Mouse (Mus musculus): ENCODE data around the gene H2-Ab1. TPM values are rescaled to one million over a fixed set of nuclear protein-coding genes. Genes with fewer than 3 reads are reported as not detected.

Gene H2-Ab1
- polyA plus RNA-seq, 1 experiment, result not detected

DNA sequence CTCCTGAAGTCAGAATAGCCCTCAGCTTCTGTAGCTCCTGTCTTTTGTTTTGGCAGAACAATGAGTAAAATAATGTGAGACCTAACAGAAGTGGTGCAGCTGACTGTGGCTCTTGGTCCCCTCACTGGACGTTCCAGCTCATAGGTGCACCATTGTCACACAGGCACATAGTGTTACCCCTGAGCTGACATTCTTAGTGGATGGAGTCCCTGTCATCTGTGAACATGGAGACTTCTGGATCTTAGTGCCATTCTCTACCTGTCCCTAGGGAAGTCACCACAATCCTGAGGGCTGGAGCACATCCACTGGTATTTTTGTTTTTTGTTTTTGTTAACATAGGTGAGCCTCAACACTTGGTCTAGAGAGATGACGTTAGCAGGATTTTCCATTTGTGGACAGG lies 13.5 kb downstream of the H2-Ab1 start:
- H3K36me3 ChIP-seq (ENCODE audit: control insufficient read depth, insufficient read depth), result no peaks in the 10 kb centered on the region
- no peak for TF ChIP-seq MAX (IDR thresholded peaks at IDR 0.05; ENCODE audit: low read depth)
- no peak for TF ChIP-seq REST (IDR thresholded peaks at IDR 0.05; ENCODE audit: insufficient read depth, insufficient read length)
- no peak for TF ChIP-seq E2F4 (IDR thresholded peaks at IDR 0.05; ENCODE audit: insufficient read depth)
- no peak for TF ChIP-seq POLR2AphosphoS2 (IDR thresholded peaks at IDR 0.05; ENCODE audit: insufficient read length, low read depth)
- no peak for TF ChIP-seq USF1 (IDR thresholded peaks at IDR 0.05; ENCODE audit: low read depth)
- no peak for TF ChIP-seq SRF (IDR thresholded peaks at IDR 0.05; ENCODE audit: control insufficient read depth, insufficient read length, low read depth)
- TF ChIP-seq CEBPB (IDR thresholded peaks at IDR 0.05; ENCODE audit: insufficient read depth, poor library complexity, severe bottlenecking), result no peak
- no peak for TF ChIP-seq MYOD1 (IDR thresholded peaks at IDR 0.05; ENCODE audit: control insufficient read depth in 1 of 3, insufficient read length in 2 of 3, low read depth in 2 of 3)
- TF ChIP-seq MYOG (IDR thresholded peaks at IDR 0.05; ENCODE audit: control insufficient read depth in 1 of 3, insufficient read depth in 1 of 3, insufficient read length in 2 of 3, low read depth in 2 of 3), result no peak
- TF ChIP-seq POLR2A (IDR thresholded peaks at IDR 0.05; ENCODE audit: insufficient read length, low read depth), result no peak
- TF ChIP-seq TCF3 (IDR thresholded peaks at IDR 0.05; ENCODE audit: insufficient read length, low read depth), result no peak
- TF ChIP-seq TCF12 (IDR thresholded peaks at IDR 0.05; ENCODE audit: insufficient read depth, poor library complexity, severe bottlenecking), result no peak
- H3K4me3 ChIP-seq, result no peak overlapping the region
- no peaks in the 10 kb centered on the region for H3K79me2 ChIP-seq (ENCODE audit: control insufficient read depth, insufficient read depth)
- no peak overlapping the region for H3ac ChIP-seq (ENCODE audit: control insufficient read depth, insufficient read length)
- H3K4me2 ChIP-seq (ENCODE audit: low read depth), result no peak overlapping the region
- H3K27me3 ChIP-seq (ENCODE audit: control insufficient read depth, insufficient read depth, insufficient read length), result peaks cover 5% of the 10 kb centered on the region

DNA sequence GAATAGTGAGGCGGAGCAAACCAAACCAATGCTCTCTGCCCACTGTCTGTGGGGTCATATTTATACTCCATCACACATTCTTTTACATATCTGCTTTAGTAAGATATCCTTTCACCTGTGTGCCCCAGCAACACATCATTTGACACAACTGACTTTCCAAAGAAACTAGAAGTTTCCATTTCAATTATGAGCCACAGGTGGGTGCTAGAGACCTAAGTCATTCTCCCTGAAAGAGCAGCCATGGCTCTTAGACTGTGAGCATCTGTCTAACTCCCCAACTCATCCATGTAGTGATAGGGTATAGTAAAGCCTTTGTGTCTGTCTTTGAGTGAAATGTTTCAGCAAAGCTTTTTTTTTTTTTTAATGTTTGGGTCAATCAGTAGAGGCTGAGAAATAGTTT lies 14.6 kb downstream of the H2-Ab1 start:
- Histone ChIP-seq H3K4me3 (no peak overlapping the region), H3ac (ENCODE audit: control insufficient read depth, insufficient read length) (no peak overlapping the region), H3K79me2 (ENCODE audit: control insufficient read depth, insufficient read depth) (no peaks in the 10 kb centered on the region), H3K27me3 (ENCODE audit: control insufficient read depth, insufficient read depth, insufficient read length) (peaks cover 3% of the 10 kb centered on the region), H3K4me2 (ENCODE audit: low read depth) (no peak overlapping the region), H3K36me3 (ENCODE audit: control insufficient read depth, insufficient read depth) (no peaks in the 10 kb centered on the region)
- TF ChIP-seq CEBPB (IDR thresholded peaks at IDR 0.05; ENCODE audit: insufficient read depth, poor library complexity, severe bottlenecking), result no peak
- TF ChIP-seq E2F4 (IDR thresholded peaks at IDR 0.05; ENCODE audit: insufficient read depth), result no peak
- no peak for TF ChIP-seq MYOG (IDR thresholded peaks at IDR 0.05; ENCODE audit: control insufficient read depth in 1 of 3, insufficient read depth in 1 of 3, insufficient read length in 2 of 3, low read depth in 2 of 3)
- TF ChIP-seq POLR2A (IDR thresholded peaks at IDR 0.05; ENCODE audit: insufficient read length, low read depth), result no peak
- TF ChIP-seq POLR2AphosphoS2 (IDR thresholded peaks at IDR 0.05; ENCODE audit: insufficient read length, low read depth), result no peak
- no peak for TF ChIP-seq REST (IDR thresholded peaks at IDR 0.05; ENCODE audit: insufficient read depth, insufficient read length)
- no peak for TF ChIP-seq TCF3 (IDR thresholded peaks at IDR 0.05; ENCODE audit: insufficient read length, low read depth)
- TF ChIP-seq TCF12 (IDR thresholded peaks at IDR 0.05; ENCODE audit: insufficient read depth, poor library complexity, severe bottlenecking), result no peak
- TF ChIP-seq MAX (IDR thresholded peaks at IDR 0.05; ENCODE audit: low read depth), result no peak
- TF ChIP-seq USF1 (IDR thresholded peaks at IDR 0.05; ENCODE audit: low read depth), result no peak

DNA sequence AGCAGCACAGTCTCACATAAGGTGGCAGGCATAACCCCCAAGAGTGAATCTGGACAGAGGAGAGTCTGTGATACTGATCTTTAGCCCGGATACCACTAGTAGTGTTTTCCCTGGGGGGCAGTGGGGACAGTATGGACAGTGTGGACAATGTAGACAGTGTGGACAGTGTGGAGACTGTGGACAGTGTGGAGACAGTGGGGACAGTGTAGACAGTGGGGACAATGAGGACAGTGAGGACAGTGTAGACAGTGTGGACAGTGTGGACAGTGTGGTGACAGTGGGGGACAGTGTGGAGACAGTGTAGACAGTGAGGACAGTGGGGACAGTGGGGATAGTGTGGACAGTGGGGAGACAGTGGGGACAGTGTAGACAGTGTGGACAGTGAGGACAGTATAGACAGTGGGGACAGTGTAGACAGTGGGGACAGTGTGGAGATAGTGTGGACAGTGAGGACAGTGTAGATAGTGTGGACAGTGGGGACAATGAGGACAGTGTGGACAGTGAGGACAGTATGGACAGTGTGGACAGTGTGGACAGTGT lies 23.1 kb downstream of the H2-Ab1 start:
- no peak overlapping the region for H3K4me3 ChIP-seq
- TF ChIP-seq TCF12 (IDR thresholded peaks at IDR 0.05; ENCODE audit: insufficient read depth, poor library complexity, severe bottlenecking), result no peak
- no peak for TF ChIP-seq POLR2AphosphoS2 (IDR thresholded peaks at IDR 0.05; ENCODE audit: insufficient read length, low read depth)
- TF ChIP-seq USF1 (IDR thresholded peaks at IDR 0.05; ENCODE audit: low read depth), result no peak
- TF ChIP-seq CEBPB (IDR thresholded peaks at IDR 0.05; ENCODE audit: insufficient read depth, poor library complexity, severe bottlenecking), result no peak
- TF ChIP-seq TCF3 (IDR thresholded peaks at IDR 0.05; ENCODE audit: insufficient read length, low read depth), result no peak
- no peak for TF ChIP-seq REST (IDR thresholded peaks at IDR 0.05; ENCODE audit: insufficient read depth, insufficient read length)
- no peak for TF ChIP-seq MYOG (IDR thresholded peaks at IDR 0.05; ENCODE audit: control insufficient read depth in 1 of 3, insufficient read depth in 1 of 3, insufficient read length in 2 of 3, low read depth in 2 of 3)
- no peak for TF ChIP-seq POLR2A (IDR thresholded peaks at IDR 0.05; ENCODE audit: insufficient read length, low read depth)
- H3K79me2 ChIP-seq (ENCODE audit: control insufficient read depth, insufficient read depth), result no peaks in the 10 kb centered on the region
- no peaks in the 10 kb centered on the region for H3K36me3 ChIP-seq (ENCODE audit: control insufficient read depth, insufficient read depth)
- no peak overlapping the region for H3K4me2 ChIP-seq (ENCODE audit: low read depth)
- H3K27me3 ChIP-seq (ENCODE audit: control insufficient read depth, insufficient read depth, insufficient read length), result no peaks in the 10 kb centered on the region
- no peak overlapping the region for H3ac ChIP-seq (ENCODE audit: control insufficient read depth, insufficient read length)

DNA sequence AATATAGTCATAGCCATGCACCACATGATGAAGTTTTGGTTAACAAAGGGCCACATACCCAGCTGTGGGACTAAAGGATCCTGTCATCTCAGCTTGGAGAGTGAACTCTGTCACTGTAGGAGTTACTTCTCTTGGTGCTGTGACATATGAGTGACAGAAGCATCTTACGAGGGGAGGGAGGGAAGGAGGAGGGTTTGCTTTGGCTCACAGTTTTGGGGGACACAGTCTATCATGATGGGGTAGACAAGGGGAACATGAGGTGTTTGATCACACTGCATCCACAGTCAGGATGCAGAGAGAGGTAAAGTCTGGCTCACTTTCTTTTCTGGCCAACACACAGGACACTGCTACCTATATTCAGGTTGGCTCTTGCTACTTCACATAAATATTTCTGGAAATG lies 24.3 kb downstream of the H2-Ab1 start:
- Histone ChIP-seq H3K4me3 (no peak overlapping the region), H3K79me2 (ENCODE audit: control insufficient read depth, insufficient read depth) (no peaks in the 10 kb centered on the region), H3K36me3 (ENCODE audit: control insufficient read depth, insufficient read depth) (no peaks in the 10 kb centered on the region), H3K27me3 (ENCODE audit: control insufficient read depth, insufficient read depth, insufficient read length) (no peaks in the 10 kb centered on the region), H3ac (ENCODE audit: control insufficient read depth, insufficient read length) (no peak overlapping the region), H3K4me2 (ENCODE audit: low read depth) (no peak overlapping the region)
- no peak for TF ChIP-seq MYOG (IDR thresholded peaks at IDR 0.05; ENCODE audit: control insufficient read depth in 1 of 3, insufficient read depth in 1 of 3, insufficient read length in 2 of 3, low read depth in 2 of 3)
- TF ChIP-seq POLR2A (IDR thresholded peaks at IDR 0.05; ENCODE audit: insufficient read length, low read depth), result no peak
- no peak for TF ChIP-seq TCF12 (IDR thresholded peaks at IDR 0.05; ENCODE audit: insufficient read depth, poor library complexity, severe bottlenecking)
- no peak for TF ChIP-seq E2F4 (IDR thresholded peaks at IDR 0.05; ENCODE audit: insufficient read depth)
- TF ChIP-seq CEBPB (IDR thresholded peaks at IDR 0.05; ENCODE audit: insufficient read depth, poor library complexity, severe bottlenecking), result no peak
- no peak for TF ChIP-seq MAX (IDR thresholded peaks at IDR 0.05; ENCODE audit: low read depth)
- no peak for TF ChIP-seq USF1 (IDR thresholded peaks at IDR 0.05; ENCODE audit: low read depth)
- TF ChIP-seq SRF (IDR thresholded peaks at IDR 0.05; ENCODE audit: control insufficient read depth, insufficient read length, low read depth), result no peak
- TF ChIP-seq POLR2AphosphoS2 (IDR thresholded peaks at IDR 0.05; ENCODE audit: insufficient read length, low read depth), result no peak
- no peak for TF ChIP-seq TCF3 (IDR thresholded peaks at IDR 0.05; ENCODE audit: insufficient read length, low read depth)
- no peak for TF ChIP-seq MYOD1 (IDR thresholded peaks at IDR 0.05; ENCODE audit: control insufficient read depth in 1 of 3, insufficient read length in 2 of 3, low read depth in 2 of 3)
- no peak for TF ChIP-seq REST (IDR thresholded peaks at IDR 0.05; ENCODE audit: insufficient read depth, insufficient read length)

All from myocyte (in vitro differentiated cells).